Mouse (Mus musculus) C2C12 (cell line): ENCODE results near the gene Xxylt1.

Experiments
- CEBPB ChIP-seq: IDR thresholded peaks from one replicate; pipeline ENCODE4 v1.6.1; 2011; ENCODE audit warnings: low read depth, mild to moderate bottlenecking, control low read depth, moderate library complexity
- CTCF ChIP-seq: IDR thresholded peaks from one replicate; pipeline ENCODE4 v1.5.1; 2011; ENCODE audit not compliant: control insufficient read depth, insufficient read depth, insufficient read length
- MYOD1 ChIP-seq: IDR thresholded peaks from one replicate; pipeline ENCODE4 v1.6.1; 2011; ENCODE audit warnings: low read depth; ENCODE audit not compliant: control insufficient read depth, insufficient read length
- MYOG ChIP-seq: IDR thresholded peaks from one replicate; pipeline ENCODE4 v1.6.1; 2011; ENCODE audit not compliant: control insufficient read depth, insufficient read length; ENCODE audit errors: extremely low read depth
- USF1 ChIP-seq: IDR thresholded peaks from one replicate; pipeline ENCODE4 v1.6.1; 2011; ENCODE audit warnings: low read depth, mild to moderate bottlenecking, control low read depth, moderate library complexity

- TF ChIP-seq MYOG (no peak), USF1 (no peak), CTCF (no peak), CEBPB (no peak), MYOD1 (no peak)
Observed at GRCm38 (mm10) chr16:31080573-31081051, 620 bp downstream of the Xxylt1 start.
